Mouse (Mus musculus) embryonic facial prominence, embryonic 12.5 days (tissue): ENCODE data around the gene Ppil3. TPM values are rescaled to one million over a fixed set of nuclear protein-coding genes. Genes with fewer than 3 reads are reported as not detected.
A peak's percentile ranks its signal among the peaks of the same experiment; 100 is the strongest.

Source experiments
- ATAC-seq: fragments of 200-750 bp; cut with Nextera tagmentation; 2 replicates; pipeline ENCODE4 v1.8.0; 2017; ENCODE audit not compliant: insufficient number of reproducible peaks, insufficient read depth, low FRiP score, low TSS enrichment
- H3K27ac ChIP-seq: fragments of 300-500 bp; sonication (generic); 2 replicates; pipeline ENCODE4 v1.5.1; 2016; ENCODE audit warnings: mild to moderate bottlenecking
- H3K27me3 ChIP-seq: fragments of 300-500 bp; sonication (generic); 2 replicates; pipeline ENCODE4 v1.6.1; 2016; ENCODE audit warnings: mild to moderate bottlenecking, moderate library complexity
- H3K36me3 ChIP-seq: fragments of 300-500 bp; sonication (generic); 2 replicates; pipeline ENCODE4 v1.6.1; 2016; ENCODE audit warnings: mild to moderate bottlenecking
- H3K4me1 ChIP-seq: fragments of 300-500 bp; sonication (generic); 2 replicates; pipeline ENCODE4 v1.6.1; 2016
- H3K4me2 ChIP-seq: fragments of 300-500 bp; sonication (generic); replicated peaks from 2 replicates; pipeline ENCODE4 v1.6.1; 2016; ENCODE audit warnings: mild to moderate bottlenecking, moderate library complexity
- H3K4me3 ChIP-seq: fragments of 300-500 bp; sonication (generic); 2 replicates; pipeline ENCODE4 v1.5.1; 2016; ENCODE audit warnings: mild to moderate bottlenecking
- H3K9ac ChIP-seq: fragments of 300-500 bp; sonication (generic); 2 replicates; pipeline ENCODE4 v1.6.1; 2016; ENCODE audit warnings: mild to moderate bottlenecking, moderate library complexity
- H3K9me3 ChIP-seq: fragments of 300-500 bp; sonication (generic); 2 replicates; pipeline ENCODE4 v1.6.1; 2016; ENCODE audit warnings: mild to moderate bottlenecking, moderate library complexity
- WGBS: fragments of 180-500 bp; shearing (Covaris S2); methylation state at CpG from one replicate; pipeline ENCODE4 v1.1.7; 2016; 5-methylcytosine and 5-hydroxymethylcytosine counted together
- polyA plus RNA-seq: library from polyadenylated mRNA; unstranded; fragments of >200 nt; fragmentation: Nextera tagmentation; extraction: Ambion mirVana; gene quantifications from 2 replicates; pipeline ENCODE4 v1.2.1, GENCODE M21; 2016

The Ppil3 gene
- polyA plus RNA-seq, 1 experiment from 2014 or later = 59.4 TPM

DNA sequence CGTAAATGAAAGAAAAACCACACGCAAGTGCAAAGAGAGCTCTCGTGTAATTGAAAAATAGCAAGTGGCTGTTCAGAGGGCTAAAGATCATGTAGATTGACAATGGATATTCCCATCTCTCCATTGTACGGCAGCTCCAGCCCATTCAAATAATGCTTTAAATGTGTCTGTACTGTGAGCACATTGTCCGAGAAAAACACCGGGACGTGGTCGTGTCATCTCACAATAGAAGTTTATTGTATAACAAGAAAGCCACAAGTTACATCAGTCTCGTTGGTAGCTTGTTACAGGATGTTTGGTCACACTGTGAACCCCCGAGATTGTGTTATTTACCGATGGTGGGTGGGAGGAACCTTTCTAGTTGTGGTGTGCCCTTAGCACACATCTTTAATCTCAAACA is 575 bp upstream of the Ppil3 start:
- WGBS = 7% methylated on average over 11 of the region's 11 CpGs

GRCm38 (mm10) chr1:58444691-58445090 is 595 bp downstream of the Ppil3 start:
- H3K27ac ChIP-seq = peak overlapping the region; percentile 92
- H3K36me3 ChIP-seq = peaks cover 43% of the 10 kb centered on the region
- H3K4me1 ChIP-seq = peaks cover 21% of the 10 kb centered on the region
- H3K9me3 ChIP-seq = no peaks in the 10 kb centered on the region
- 14% methylated on average over 10 of the region's 10 CpGs for WGBS
- peak overlapping the region; percentile 78 for H3K9ac ChIP-seq
- peak overlapping the region; percentile 72 for H3K4me2 ChIP-seq
- ATAC-seq = no peak
- no peaks in the 10 kb centered on the region for H3K27me3 ChIP-seq
- peak overlapping the region; percentile 66 for H3K4me3 ChIP-seq

More for the DNA sequence above, 575 bp upstream of the Ppil3 start:
- ATAC-seq = no peak
- Histone ChIP-seq H3K4me2 (peak overlapping the region; percentile 72), H3K36me3 (peaks cover 42% of the 10 kb centered on the region), H3K4me1 (peaks cover 21% of the 10 kb centered on the region), H3K27me3 (no peaks in the 10 kb centered on the region), H3K27ac (peak overlapping the region; percentile 92), H3K9me3 (no peaks in the 10 kb centered on the region), H3K4me3 (peak overlapping the region; percentile 66), H3K9ac (peak overlapping the region; percentile 78)

GRCm38 (mm10) chr1:58424551-58424950 is 20.7 kb downstream of the Ppil3 start:
- no peak for ATAC-seq
- Histone ChIP-seq H3K4me1 (peaks cover 15% of the 10 kb centered on the region), H3K36me3 (peaks cover 15% of the 10 kb centered on the region), H3K9ac (no peak overlapping the region), H3K9me3 (no peaks in the 10 kb centered on the region), H3K4me2 (no peak overlapping the region), H3K27me3 (no peaks in the 10 kb centered on the region), H3K27ac (no peak overlapping the region), H3K4me3 (no peak overlapping the region)
- 89% methylated on average over 3 of the region's 3 CpGs for WGBS

DNA sequence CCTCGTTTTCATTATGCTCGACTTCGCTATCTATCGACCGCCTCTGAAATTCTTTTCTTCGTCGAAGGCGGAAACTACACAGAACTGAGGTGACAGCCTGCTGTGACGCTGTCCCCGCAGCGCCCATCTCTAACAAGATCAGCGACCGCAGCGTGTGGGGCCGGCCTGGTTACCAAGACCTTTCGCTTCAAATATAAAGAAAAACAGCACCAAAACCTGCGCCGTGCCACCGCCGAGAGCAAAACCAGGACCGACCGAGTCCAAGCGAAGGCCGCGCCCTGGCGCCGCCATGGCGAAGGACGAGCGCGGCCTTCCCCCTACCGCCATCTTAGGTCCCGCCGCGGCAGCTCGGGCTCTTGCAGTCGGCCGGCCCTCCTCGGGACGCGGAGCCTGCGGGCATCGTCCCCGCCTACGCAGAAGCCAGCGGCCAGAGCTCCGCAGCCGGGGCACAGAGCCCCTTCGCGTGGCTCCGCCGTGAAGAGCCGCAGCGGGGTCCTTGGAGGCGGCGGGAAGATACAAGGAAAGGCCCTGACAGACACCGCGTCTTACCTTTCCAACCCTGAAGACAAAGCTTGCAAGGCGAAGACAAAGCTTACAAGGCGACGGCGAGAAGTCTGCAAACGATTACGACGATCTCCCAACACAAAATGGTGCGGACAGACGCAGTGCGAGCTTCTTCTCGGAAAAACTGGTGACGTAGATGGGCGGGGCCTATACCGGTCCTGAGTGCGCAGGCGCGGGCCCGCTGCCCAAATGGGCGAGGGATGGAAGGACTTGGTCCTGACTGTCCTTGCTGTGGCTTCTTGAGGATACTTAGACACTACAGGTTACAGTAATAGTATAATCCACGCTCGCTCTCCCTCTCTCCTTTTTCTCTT is 21.7 kb downstream of the Ppil3 start, which contains the start of gene Clk1:
Gene Clk1 (minus strand): TSS at position 696 of the 878 bp plus-strand sequence.
- peak within 1 kb of the TSS; percentile 76 for H3K4me2 ChIP-seq
- H3K4me3 ChIP-seq = peak within 1 kb of the TSS; percentile 99
- H3K36me3 ChIP-seq = peaks cover 24% of the 10 kb centered on the region
- H3K27ac ChIP-seq = peak within 1 kb of the TSS; percentile 99
- peak within 1 kb of the TSS; percentile 99 for H3K9ac ChIP-seq
- peaks cover 15% of the 10 kb centered on the region for H3K4me1 ChIP-seq
- peak; percentile 93 for ATAC-seq
- WGBS = under 1% methylated on average over 79 of the region's 79 CpGs
- H3K9me3 ChIP-seq = no peaks in the 10 kb centered on the region
- no peaks in the 10 kb centered on the region for H3K27me3 ChIP-seq

GRCm38 (mm10) chr1:58422879-58423278 is 22.4 kb downstream of the Ppil3 start:
- Histone ChIP-seq H3K36me3 (peaks cover 31% of the 10 kb centered on the region), H3K4me1 (peaks cover 15% of the 10 kb centered on the region), H3K9ac (peak overlapping the region; percentile 99), H3K4me3 (peak overlapping the region; percentile 99), H3K9me3 (no peaks in the 10 kb centered on the region), H3K27me3 (no peaks in the 10 kb centered on the region), H3K27ac (peak overlapping the region; percentile 99), H3K4me2 (peak overlapping the region; percentile 76)
- 7% methylated on average over 13 of the region's 13 CpGs for WGBS
- ATAC-seq = no peak

DNA sequence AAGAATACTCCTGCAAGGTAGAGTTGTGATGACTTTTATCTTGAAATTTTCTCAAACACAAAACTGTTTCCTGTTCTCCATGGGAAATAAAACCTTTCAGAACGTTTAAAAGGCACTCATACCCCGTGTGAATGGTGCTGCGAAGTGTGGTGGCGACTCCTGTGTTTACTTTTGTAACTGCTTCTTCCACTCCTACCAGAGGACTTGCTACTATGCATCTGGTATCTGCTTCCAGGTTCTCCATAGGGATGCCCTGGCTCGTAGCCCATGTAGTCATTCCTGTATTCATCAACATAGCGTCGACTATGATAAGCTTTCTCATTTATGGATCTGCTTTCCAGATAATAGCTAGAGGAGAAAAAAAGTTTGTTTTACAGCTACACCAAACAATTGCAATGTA is 24.3 kb downstream of the Ppil3 start:
- 74% methylated on average over 7 of the region's 7 CpGs for WGBS
- Histone ChIP-seq H3K27me3 (no peaks in the 10 kb centered on the region), H3K27ac (no peak overlapping the region), H3K4me2 (0 out of 2 replicates have a peak overlapping the region, but pooled peaks have one; percentile 11), H3K9me3 (no peaks in the 10 kb centered on the region), H3K4me3 (no peak overlapping the region), H3K9ac (no peak overlapping the region), H3K36me3 (peaks cover 48% of the 10 kb centered on the region), H3K4me1 (peaks cover 15% of the 10 kb centered on the region)
- ATAC-seq = no peak

- no peak overlapping the region for H3K9ac ChIP-seq
- H3K27ac ChIP-seq = no peak overlapping the region
- no peaks in the 10 kb centered on the region for H3K9me3 ChIP-seq
- no peaks in the 10 kb centered on the region for H3K27me3 ChIP-seq
- no peak overlapping the region for H3K4me2 ChIP-seq
- 89% methylated on average over 10 of the region's 10 CpGs for WGBS
- no peak for ATAC-seq
- peaks cover 55% of the 10 kb centered on the region for H3K36me3 ChIP-seq
- no peak overlapping the region for H3K4me3 ChIP-seq
- peaks cover 15% of the 10 kb centered on the region for H3K4me1 ChIP-seq
Observed at GRCm38 (mm10) chr1:58420032-58420431, 25.3 kb downstream of the Ppil3 start.

- no peak overlapping the region for H3K4me3 ChIP-seq
- no peaks in the 10 kb centered on the region for H3K9me3 ChIP-seq
- H3K36me3 ChIP-seq = peaks cover 83% of the 10 kb centered on the region
- H3K9ac ChIP-seq = no peak overlapping the region
- H3K4me2 ChIP-seq = no peak overlapping the region
- peaks cover 3% of the 10 kb centered on the region for H3K4me1 ChIP-seq
- H3K27ac ChIP-seq = no peak overlapping the region
- H3K27me3 ChIP-seq = no peaks in the 10 kb centered on the region
- no peak for ATAC-seq
- WGBS = 89% methylated on average over 2 of the region's 2 CpGs
Observed at GRCm38 (mm10) chr1:58416048-58416447, 29.2 kb downstream of the Ppil3 start.

GRCm38 (mm10) chr1:58415442-58415841 is 29.8 kb downstream of the Ppil3 start:
- Histone ChIP-seq H3K4me1 (no peaks in the 10 kb centered on the region), H3K27ac (no peak overlapping the region), H3K4me2 (no peak overlapping the region), H3K27me3 (no peaks in the 10 kb centered on the region), H3K9ac (no peak overlapping the region), H3K4me3 (no peak overlapping the region), H3K36me3 (peaks cover 87% of the 10 kb centered on the region), H3K9me3 (no peaks in the 10 kb centered on the region)
- 33% methylated on average over 1 of the region's 1 CpGs for WGBS
- no peak for ATAC-seq

DNA sequence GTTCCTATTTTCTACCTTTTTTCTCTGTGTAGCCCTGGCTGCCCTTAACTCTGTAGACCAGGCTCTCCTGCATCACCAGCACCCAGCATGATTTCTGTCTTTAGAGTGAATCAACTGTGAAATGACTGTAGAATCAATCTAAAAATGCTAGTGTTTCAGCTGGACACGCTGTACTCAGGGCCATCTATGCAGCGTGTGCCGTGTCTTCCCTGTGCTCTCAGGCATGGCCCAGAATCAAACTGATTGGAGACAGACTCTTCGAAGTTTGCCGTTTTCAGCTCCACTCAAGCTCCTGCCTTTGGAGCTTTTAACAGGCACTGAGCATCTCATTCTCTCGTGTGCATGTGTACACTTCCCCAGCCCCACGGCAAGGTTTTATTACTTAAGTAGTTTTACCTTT is 34.5 kb downstream of the Ppil3 start:
- Histone ChIP-seq H3K9ac (no peak overlapping the region), H3K27me3 (no peaks in the 10 kb centered on the region), H3K36me3 (peaks cover 65% of the 10 kb centered on the region), H3K27ac (no peak overlapping the region), H3K4me1 (no peaks in the 10 kb centered on the region), H3K4me2 (no peak overlapping the region), H3K9me3 (no peaks in the 10 kb centered on the region), H3K4me3 (no peak overlapping the region)
- WGBS = 94% methylated on average over 7 of the region's 7 CpGs
- ATAC-seq = no peak

DNA sequence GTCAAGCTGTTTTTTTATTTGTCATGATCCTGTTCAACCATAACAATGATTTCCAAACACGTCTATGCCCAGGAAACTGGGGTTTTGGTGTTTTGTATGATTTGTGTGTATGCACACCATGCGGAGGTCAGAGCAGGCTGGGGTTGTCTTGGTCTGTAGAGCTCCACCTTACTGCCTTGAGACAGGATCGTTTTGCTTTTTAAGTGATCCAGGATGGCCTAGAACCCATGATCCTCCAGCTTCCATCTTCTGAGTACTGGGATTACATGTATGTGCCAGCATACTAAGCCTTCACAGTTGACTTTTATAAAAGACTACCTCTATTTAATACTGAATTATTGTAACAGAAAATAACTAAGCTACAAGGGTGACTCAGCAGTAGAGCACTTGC is 35.1 kb downstream of the Ppil3 start:
- ATAC-seq = no peak
- WGBS = 85% methylated on average over 3 of the region's 3 CpGs

DNA sequence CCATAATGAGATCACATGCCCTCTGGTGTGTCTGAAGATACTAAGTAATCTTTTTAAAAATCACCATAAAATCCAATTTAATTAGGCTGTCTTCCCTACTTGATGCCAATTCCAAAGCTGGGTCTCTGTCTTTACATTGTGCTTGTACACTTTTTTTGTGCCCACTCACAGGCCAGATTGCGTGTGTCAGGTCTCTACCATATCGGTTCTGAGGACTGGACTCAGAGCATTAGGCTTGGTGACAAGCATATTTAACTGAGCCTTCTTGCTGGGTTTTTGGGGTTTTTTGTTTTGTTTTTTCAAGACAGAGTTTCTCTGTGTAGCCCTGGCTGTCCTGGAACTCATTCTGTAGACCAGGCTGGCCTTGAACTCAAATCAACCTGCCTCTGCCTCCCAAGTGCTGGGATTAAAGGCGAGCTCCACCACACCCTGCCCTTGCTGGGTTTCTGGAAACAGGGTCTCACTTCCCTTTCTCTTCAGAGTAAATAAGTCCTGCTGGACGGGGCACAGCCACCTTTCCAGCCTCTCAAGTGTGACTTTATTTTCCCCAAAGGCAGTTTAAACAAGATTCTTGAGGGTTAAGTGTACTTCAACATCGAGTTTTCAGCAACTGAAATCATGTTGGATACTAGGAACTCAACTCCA is 35.6 kb downstream of the Ppil3 start:
- H3K4me2 ChIP-seq = no peak overlapping the region
- no peak overlapping the region for H3K4me3 ChIP-seq
- no peak for ATAC-seq
- H3K9me3 ChIP-seq = no peaks in the 10 kb centered on the region
- no peaks in the 10 kb centered on the region for H3K4me1 ChIP-seq
- no peak overlapping the region for H3K27ac ChIP-seq
- H3K36me3 ChIP-seq = peaks cover 62% of the 10 kb centered on the region
- 80% methylated on average over 5 of the region's 5 CpGs for WGBS
- H3K9ac ChIP-seq = no peak overlapping the region
- H3K27me3 ChIP-seq = no peaks in the 10 kb centered on the region

More for the DNA sequence above, 35.1 kb downstream of the Ppil3 start:
- Histone ChIP-seq H3K9ac (no peak overlapping the region), H3K27me3 (no peaks in the 10 kb centered on the region), H3K9me3 (no peaks in the 10 kb centered on the region), H3K27ac (no peak overlapping the region), H3K36me3 (peaks cover 66% of the 10 kb centered on the region), H3K4me3 (no peak overlapping the region), H3K4me1 (no peaks in the 10 kb centered on the region), H3K4me2 (no peak overlapping the region)
